Mouse (Mus musculus): ENCODE results near the gene Cadm1. TPM values are rescaled to one million over a fixed set of nuclear protein-coding genes. Genes with fewer than 3 reads are reported as not detected.

The Cadm1 gene
- polyA plus RNA-seq, 1 experiment from 2014 or later: 40.1 TPM

- Histone ChIP-seq H3K27me3 (replicated peaks) (no peaks in the 10 kb centered on the region), H3K4me3 (replicated peaks) (no peak overlapping the region), H3K4me1 (no peaks in the 10 kb centered on the region), H3K27ac (no peak overlapping the region), H3K9ac (no peak overlapping the region), H3K36me3 (no peaks in the 10 kb centered on the region), H3K9me3 (no peaks in the 10 kb centered on the region), H3K4me2 (no peak overlapping the region)
- WGBS: 78% methylated on average over 10 of the region's 10 CpGs
- no peak for ATAC-seq (ENCODE audit: insufficient read depth, low FRiP score, low read depth)
These were observed 370.8 kb downstream of the Cadm1 start for GRCm38 (mm10) chr9:47900734-47901133.

- H3K27ac ChIP-seq: no peak overlapping the region
- no peaks in the 10 kb centered on the region for H3K36me3 ChIP-seq
- WGBS: 52% methylated on average over 7 of the region's 7 CpGs
- H3K4me3 ChIP-seq (replicated peaks): no peak overlapping the region
- no peak for ATAC-seq (ENCODE audit: insufficient read depth, low FRiP score, low read depth)
- H3K27me3 ChIP-seq (replicated peaks): no peaks in the 10 kb centered on the region
- no peak overlapping the region for H3K4me2 ChIP-seq
- H3K4me1 ChIP-seq: no peaks in the 10 kb centered on the region
- H3K9me3 ChIP-seq: no peaks in the 10 kb centered on the region
- H3K9ac ChIP-seq: no peak overlapping the region
These were observed 373.7 kb downstream of the Cadm1 start for GRCm38 (mm10) chr9:47903661-47904060.

GRCm38 (mm10) chr9:47904339-47904922 is 374.5 kb downstream of the Cadm1 start:
- Histone ChIP-seq H3K4me1 (no peaks in the 10 kb centered on the region), H3K9ac (no peak overlapping the region), H3K36me3 (no peaks in the 10 kb centered on the region), H3K27me3 (replicated peaks) (no peaks in the 10 kb centered on the region), H3K4me2 (no peak overlapping the region), H3K4me3 (replicated peaks) (no peak overlapping the region), H3K9me3 (no peaks in the 10 kb centered on the region), H3K27ac (no peak overlapping the region)
- ATAC-seq (ENCODE audit: insufficient read depth, low FRiP score, low read depth): no peak
- 75% methylated on average over 2 of the region's 2 CpGs for WGBS

DNA sequence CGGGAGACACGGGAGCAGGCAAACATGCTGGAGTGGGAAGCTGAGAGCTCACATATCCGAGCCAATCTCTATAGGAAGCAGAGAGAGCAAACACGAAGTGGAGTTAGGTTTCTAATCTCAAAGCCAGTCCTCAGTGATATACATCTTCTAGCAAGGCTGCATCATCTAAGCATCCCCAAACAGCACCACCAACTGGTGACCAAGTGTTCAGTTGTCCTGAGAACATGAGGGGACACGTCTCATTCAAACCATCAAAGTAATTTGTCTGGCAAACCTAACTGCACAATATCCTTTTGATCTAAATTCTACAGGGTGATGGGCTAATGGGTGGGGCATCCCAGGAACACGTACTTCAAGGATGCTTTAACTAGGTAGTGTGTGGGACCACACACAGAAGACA is 376.5 kb downstream of the Cadm1 start:
- no peak overlapping the region for H3K4me2 ChIP-seq
- no peaks in the 10 kb centered on the region for H3K36me3 ChIP-seq
- no peak for ATAC-seq (ENCODE audit: insufficient read depth, low FRiP score, low read depth)
- 38% methylated on average over 6 of the region's 6 CpGs for WGBS
- no peak overlapping the region for H3K4me3 ChIP-seq (replicated peaks)
- H3K9ac ChIP-seq: no peak overlapping the region
- no peak overlapping the region for H3K27ac ChIP-seq
- H3K4me1 ChIP-seq: no peaks in the 10 kb centered on the region
- no peaks in the 10 kb centered on the region for H3K27me3 ChIP-seq (replicated peaks)
- H3K9me3 ChIP-seq: no peaks in the 10 kb centered on the region

All from stomach, embryonic 15.5 days (tissue).